ENCODE assay signal across 7 mouse cellular contexts in the genomic region with DNA sequence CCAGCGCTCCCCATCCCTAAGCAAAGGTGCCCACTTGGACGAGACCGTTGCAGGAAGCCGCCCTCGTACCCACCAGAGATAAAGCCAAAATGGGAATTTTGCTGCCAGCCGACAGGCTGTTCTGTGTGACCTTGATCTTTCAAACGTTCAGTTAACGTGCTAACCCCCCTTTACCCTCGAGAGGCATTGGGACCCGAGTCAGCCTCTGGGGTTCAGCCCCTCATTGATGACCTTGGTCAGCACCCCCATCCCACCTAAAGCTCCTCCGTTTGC. TPM values are rescaled to one million over a fixed set of nuclear protein-coding genes. Genes with fewer than 3 reads are reported as not detected.
DNase-seq lines count a peak whose midpoint lies in the region; ATAC-seq and TF ChIP-seq lines count a peak whose summit lies in the region.

No protein-coding gene starts in this region.

- no peaks in the 10 kb centered on the region for H3K27me3 ChIP-seq in lung, postnatal 0 days (replicated peaks; ENCODE audit: insufficient read depth, low read length)
- H3K27me3 ChIP-seq in forebrain, embryonic 13.5 days: no peaks in the 10 kb centered on the region
- H3K27me3 ChIP-seq in limb, embryonic 12.5 days: no peaks in the 10 kb centered on the region; the same call in 1 of the 2 replicates
- no peaks in the 10 kb centered on the region for H3K27me3 ChIP-seq in stomach, embryonic 14.5 days (ENCODE audit: control insufficient read depth, insufficient read depth, low read length)

- no peaks in the 10 kb centered on the region for H3K4me1 ChIP-seq in lung, postnatal 0 days (ENCODE audit: insufficient read depth, low read depth, low read length)
- peaks cover 38% of the 10 kb centered on the region for H3K4me1 ChIP-seq in forebrain, embryonic 13.5 days
- H3K4me1 ChIP-seq in limb, embryonic 12.5 days (replicated peaks): peaks cover 32% of the 10 kb centered on the region
- 0 out of 2 replicates have a peak, but pooled peaks cover 6% of the 10 kb centered on the region for H3K4me1 ChIP-seq in stomach, embryonic 14.5 days (ENCODE audit: control insufficient read depth, insufficient read depth, low read length)

- DNase-seq in lung, postnatal 0 days (ENCODE audit: low spot score): no peak
- DNase-seq in lung, postnatal 25 days (ENCODE audit: low spot score): no peak
- DNase-seq in spleen, postnatal 4 days (ENCODE audit: low spot score in 2 of 2): no peak
- no peak for DNase-seq in adrenal gland, adult 8-10 months

- WGBS in lung, postnatal 0 days: 8% methylated on average over 11 of the region's 11 CpGs
- 16% methylated on average over 11 of the region's 11 CpGs for WGBS in forebrain, embryonic 13.5 days
- 9% methylated on average over 11 of the region's 11 CpGs for WGBS in limb, embryonic 12.5 days
- 10% methylated on average over 11 of the region's 11 CpGs for WGBS in stomach, embryonic 14.5 days

- H3K27ac ChIP-seq in lung, postnatal 0 days (ENCODE audit: low read length): no peak overlapping the region
- H3K27ac ChIP-seq in forebrain, embryonic 13.5 days: no peak overlapping the region
- H3K27ac ChIP-seq in limb, embryonic 12.5 days: no peak overlapping the region
- no peak overlapping the region for H3K27ac ChIP-seq in stomach, embryonic 14.5 days (ENCODE audit: low read length)

- ATAC-seq in lung, postnatal 0 days: no peak
- ATAC-seq in forebrain, embryonic 13.5 days: no peak
- no peak for ATAC-seq in limb, embryonic 12.5 days (ENCODE audit: insufficient number of reproducible peaks, insufficient read depth, low FRiP score, low TSS enrichment, low read depth)
- no peak for ATAC-seq in stomach, embryonic 14.5 days (ENCODE audit: insufficient number of reproducible peaks, insufficient read depth, low FRiP score, low read depth)

- no peaks in the 10 kb centered on the region for H3K9me3 ChIP-seq in lung, postnatal 0 days (ENCODE audit: low read length)
- no peaks in the 10 kb centered on the region for H3K9me3 ChIP-seq in forebrain, embryonic 13.5 days (replicated peaks)
- no peaks in the 10 kb centered on the region for H3K9me3 ChIP-seq in limb, embryonic 12.5 days
- no peaks in the 10 kb centered on the region for H3K9me3 ChIP-seq in stomach, embryonic 14.5 days (ENCODE audit: control insufficient read depth, low read depth, low read length)

- H3K4me2 ChIP-seq in lung, postnatal 0 days (replicated peaks; ENCODE audit: low read depth, low read length): peak overlapping the region; percentile 96
- H3K4me2 ChIP-seq in forebrain, embryonic 13.5 days: peak overlapping the region; percentile 83
- H3K4me2 ChIP-seq in limb, embryonic 12.5 days: peak overlapping the region; percentile 88
- H3K4me2 ChIP-seq in stomach, embryonic 14.5 days (replicated peaks; ENCODE audit: low read depth, low read length): peak overlapping the region; percentile 81

- peak overlapping the region; percentile 42 for H3K4me3 ChIP-seq in lung, postnatal 0 days (ENCODE audit: low read depth, low read length)
- peak overlapping the region; percentile 73 for H3K4me3 ChIP-seq in forebrain, embryonic 13.5 days
- H3K4me3 ChIP-seq in limb, embryonic 12.5 days (replicated peaks): peak overlapping the region; percentile 71
- peak overlapping the region; percentile 77 for H3K4me3 ChIP-seq in stomach, embryonic 14.5 days (ENCODE audit: low read depth, low read length)

- TF ChIP-seq CTCF in lung, postnatal 0 days (IDR thresholded peaks at IDR 0.05): no peak

- no peak overlapping the region for H3K9ac ChIP-seq in lung, postnatal 0 days (replicated peaks; ENCODE audit: low read depth)
- H3K9ac ChIP-seq in forebrain, embryonic 13.5 days: peak overlapping the region; percentile 65
- H3K9ac ChIP-seq in limb, embryonic 12.5 days (replicated peaks): peak overlapping the region; percentile 58
- peak overlapping the region; percentile 37; the same call in 1 of the 2 replicates for H3K9ac ChIP-seq in stomach, embryonic 14.5 days (replicated peaks; ENCODE audit: low read depth, low read length)

- no peaks in the 10 kb centered on the region for H3K36me3 ChIP-seq in lung, postnatal 0 days (ENCODE audit: insufficient read depth, low read length)
- H3K36me3 ChIP-seq in forebrain, embryonic 13.5 days (ENCODE audit: poor library complexity, severe bottlenecking): no peaks in the 10 kb centered on the region
- no peaks in the 10 kb centered on the region for H3K36me3 ChIP-seq in limb, embryonic 12.5 days
- H3K36me3 ChIP-seq in stomach, embryonic 14.5 days (ENCODE audit: control insufficient read depth, insufficient read depth, low read length): no peaks in the 10 kb centered on the region

- TF ChIP-seq EP300 in lung, postnatal 0 days (IDR thresholded peaks at IDR 0.05): no peak

RNA-seq across cellular contexts. Expression of a gene that starts 0.7 kb away (rescaled TPM):
- 6.9 and 7.5 TPM in 2 replicates for polyA plus RNA-seq in lung, postnatal 0 days (2015; fragmentation: Nextera tagmentation; extraction: Ambion mirVana)
- polyA plus RNA-seq in forebrain, embryonic 13.5 days (2015; fragmentation: Nextera tagmentation; extraction: Ambion mirVana): 28.6 and 32.7 TPM in 2 replicates
- polyA plus RNA-seq in limb, embryonic 12.5 days (2016; fragmentation: Nextera tagmentation; extraction: Ambion mirVana): 26.5 and 29.5 TPM in 2 replicates
- polyA plus RNA-seq in stomach, embryonic 14.5 days (2014; fragmentation: Nextera tagmentation; extraction: Ambion mirVana): 9.1 and 10.4 TPM in 2 replicates
- total RNA-seq in adrenal gland, adult 8-10 months (2022): 10 to 100 TPM; 10.4 to 24.3 (median 17.8) TPM
